Mouse (Mus musculus) mouse embryonic stem cell (cell line): ENCODE results near the gene Krt82.
"Not testable (repeated sequence)": the region's sequence is repeated elsewhere in the genome, so short reads cannot be mapped to it uniquely, and the experiment has no call there.

Source experiments
- in situ Hi-C, 2 experiments: fragments of 300-500 bp; cut with MboI; formaldehyde crosslinking; loops; 1 replicate in 1 of 2; 3 replicates in 1 of 2; pipeline ENCODE4 v1.14.3; 2019 to 2020; ENCODE audit warnings: low sequenced_read_pairs in 2 of 2, low pct_unique_long_range_greater_than_20kb in 1 of 2, mixed read lengths in 1 of 2; ENCODE audit not compliant: unreplicated experiment in 1 of 2

Gene Krt82

DNA sequence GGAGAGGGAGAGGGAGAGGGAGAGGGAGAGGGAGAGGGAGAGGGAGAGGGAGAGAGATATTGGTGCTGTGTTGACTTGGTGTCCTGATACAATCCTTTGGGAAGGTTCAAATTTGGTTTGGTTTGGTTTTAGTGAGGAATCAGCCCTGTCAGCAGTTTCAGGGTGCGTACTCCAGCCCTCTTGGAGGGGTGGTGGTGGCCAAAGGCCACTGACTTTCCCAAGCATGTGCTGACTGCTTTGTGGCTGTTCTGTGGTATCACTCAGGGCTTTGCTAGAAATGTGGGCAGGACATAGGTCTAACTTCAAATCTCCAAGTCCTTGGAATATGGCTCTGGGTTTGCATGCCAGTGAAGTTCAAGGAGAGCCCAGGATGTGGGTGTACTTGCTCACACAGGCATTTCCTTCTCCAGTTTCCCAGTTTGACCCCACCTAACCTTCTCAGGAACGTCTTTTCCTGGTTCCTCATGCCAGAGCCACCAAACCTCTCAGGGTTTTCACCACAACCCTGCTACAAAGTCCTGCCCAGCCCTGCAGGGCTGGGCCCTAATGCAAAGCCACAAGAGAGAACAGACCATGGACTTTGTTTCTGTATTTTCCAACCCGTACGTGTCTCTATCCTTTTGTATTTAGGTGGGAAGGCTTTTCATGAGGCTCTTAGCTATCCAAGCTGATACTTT, 27.8 kb downstream of the Krt82 start:
- in situ Hi-C loops, result loop anchor here in 1 of 2 experiments (10.0 kb wide), 1 partner anchor 452 kb away; no protein-coding TSS in a partner anchor

GRCm38 (mm10) chr15:101519792-101520191, 30.7 kb downstream of the Krt82 start:
- in situ Hi-C loops, result loop anchor here in 1 of 2 experiments (10.0 kb wide), 1 partner anchor 455 kb away; no protein-coding TSS in a partner anchor

DNA sequence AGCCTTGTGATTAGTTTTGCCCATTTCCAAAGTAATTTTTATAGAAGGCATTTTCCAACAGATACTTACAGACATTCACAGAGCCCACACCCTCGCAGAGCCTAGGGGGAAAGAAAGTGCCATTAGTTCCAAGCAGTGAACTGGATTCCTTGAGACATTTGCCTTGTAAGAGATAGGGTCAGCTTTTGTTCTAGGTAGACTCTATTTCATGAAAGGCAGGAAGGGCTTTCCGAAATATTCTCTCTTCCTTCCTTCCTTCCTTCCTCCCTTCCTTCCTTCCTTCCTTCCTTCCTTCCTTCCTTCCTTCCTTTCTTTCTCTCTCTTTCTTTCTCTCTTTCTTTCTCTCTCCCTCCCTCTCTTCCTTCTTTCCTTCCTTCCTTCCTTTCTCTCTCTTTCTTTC, 33.3 kb downstream of the Krt82 start, which contains the start of gene Gm49425:
Gene Gm49425, minus strand, starts transcription at position 101 of the 400 bp plus-strand sequence.
- in situ Hi-C loops, result not testable (repeated sequence)

GRCm38 (mm10) chr15:101508247-101508646, 42.2 kb downstream of the Krt82 start:
- in situ Hi-C loops, result no loop called here

DNA sequence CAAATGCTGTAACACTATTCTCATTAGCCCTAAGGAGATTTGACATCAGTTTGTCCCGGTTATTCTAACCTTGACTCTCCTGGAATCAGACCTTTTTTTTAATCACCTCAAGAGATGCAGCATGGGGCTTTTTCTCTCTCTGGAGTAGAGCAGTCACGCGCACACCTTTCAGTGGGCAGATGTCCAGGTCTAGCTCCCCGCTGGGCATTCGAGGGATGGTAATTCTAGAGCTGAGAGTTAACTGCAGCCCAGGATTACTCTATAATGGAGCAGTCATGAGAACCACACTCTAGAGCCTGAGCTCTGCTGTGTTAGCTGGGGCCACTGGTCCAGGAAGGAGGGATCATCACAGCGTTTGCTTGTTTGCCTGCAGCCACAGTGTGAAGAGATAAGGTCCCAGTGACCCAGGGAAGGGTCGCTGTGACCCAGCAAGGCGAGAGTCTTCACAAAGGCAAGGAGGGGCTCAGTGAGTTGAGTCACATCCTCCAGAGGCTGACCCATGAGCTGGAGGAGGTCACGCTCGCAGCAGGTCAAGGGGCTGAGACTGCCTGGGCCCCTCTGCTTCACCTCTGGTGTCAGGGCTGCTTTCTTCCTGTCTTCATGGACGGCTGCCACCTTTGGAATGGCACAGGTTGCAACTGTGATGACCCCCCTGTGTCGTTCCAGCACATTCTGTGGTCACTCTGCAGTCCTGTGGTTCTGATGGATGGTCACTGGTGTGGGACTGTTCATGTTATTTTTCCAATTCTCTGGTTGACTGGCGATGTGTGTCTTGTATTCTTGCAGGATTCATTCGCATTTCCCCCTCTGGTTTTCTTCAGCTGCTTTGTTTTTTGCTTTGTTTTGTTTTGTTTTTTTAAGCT, 43.3 kb downstream of the Krt82 start:
- in situ Hi-C loops, result no loop called here

DNA sequence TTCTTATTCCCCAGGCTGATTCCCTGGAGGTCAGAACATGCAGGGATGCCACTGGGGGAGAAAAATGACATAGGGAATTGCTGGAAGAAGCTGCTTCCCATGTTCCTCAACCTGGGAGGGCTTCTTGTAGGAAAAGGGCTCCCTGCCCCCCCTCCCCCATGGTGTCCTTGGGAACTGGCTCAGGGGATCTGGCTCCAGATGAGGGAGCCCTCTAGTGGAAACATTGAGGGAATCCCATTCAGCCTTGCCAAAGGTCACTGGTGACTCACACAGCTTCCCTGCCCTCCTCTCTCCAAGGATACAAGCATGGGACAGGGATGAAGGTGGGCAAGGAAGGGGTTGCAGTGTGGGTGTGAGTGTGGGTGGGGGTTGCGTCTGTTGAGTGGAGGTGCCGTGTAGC, 53.3 kb downstream of the Krt82 start:
- in situ Hi-C loops, result no loop called here

DNA sequence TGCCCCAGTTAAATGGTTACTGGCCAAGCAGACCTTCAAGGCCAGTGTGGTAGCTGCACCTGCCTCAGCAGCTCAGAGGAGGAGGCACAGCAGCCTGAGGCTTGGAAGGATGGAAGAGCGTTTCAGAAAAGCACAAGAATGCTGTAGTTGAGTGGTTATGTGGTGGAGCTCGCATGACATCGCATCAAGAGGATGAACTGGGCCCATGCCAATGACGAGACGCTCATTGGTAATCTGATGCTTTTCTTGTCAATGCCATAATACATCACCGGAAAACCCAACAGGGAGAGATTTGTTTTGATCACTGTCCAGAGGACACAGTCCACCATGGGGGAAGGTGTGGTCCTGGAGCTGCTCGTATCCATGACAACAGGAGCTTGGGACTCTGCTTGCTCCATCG, 55.2 kb downstream of the Krt82 start:
- in situ Hi-C loops, result no loop called here

DNA sequence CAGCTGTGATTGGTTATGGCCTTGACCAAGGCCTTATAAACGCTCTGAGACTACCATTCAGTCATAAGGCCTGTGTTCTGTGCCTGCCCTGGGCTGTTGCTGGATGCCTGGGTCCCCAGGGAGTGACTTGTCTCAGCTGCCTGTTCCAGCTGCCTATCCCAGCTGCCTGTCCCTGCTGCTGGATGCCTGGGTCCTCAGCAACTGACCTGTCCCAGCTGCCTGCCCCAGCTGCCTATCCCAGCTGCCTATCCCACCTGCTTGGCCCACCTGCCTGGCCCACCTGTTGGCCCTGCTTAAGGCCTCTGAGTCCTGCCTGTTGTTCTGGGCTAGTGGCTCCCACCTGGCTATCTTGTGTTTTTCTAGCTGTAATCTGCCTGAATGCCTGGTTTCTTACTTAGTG, 56.3 kb downstream of the Krt82 start:
- in situ Hi-C loops, result no loop called here

DNA sequence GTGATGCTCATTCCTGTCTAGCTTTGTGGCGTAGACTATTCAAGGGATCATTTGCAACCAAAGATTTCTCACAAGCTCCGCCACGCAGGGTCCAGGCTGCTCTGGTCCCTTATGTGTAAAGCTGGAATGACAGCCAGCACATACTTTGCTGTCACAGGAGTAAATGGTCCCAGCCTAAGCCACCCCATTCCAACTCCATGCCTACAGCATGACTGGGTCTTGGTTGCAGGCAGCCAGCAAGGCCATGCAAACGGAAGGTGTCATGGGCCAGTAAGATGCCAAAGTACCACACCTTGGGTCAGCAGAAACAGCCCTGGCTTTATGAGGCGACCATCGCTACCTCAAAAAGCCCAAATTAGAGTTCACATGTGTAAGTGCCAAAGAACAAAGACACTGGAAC, 56.8 kb downstream of the Krt82 start:
- in situ Hi-C loops, result no loop called here

- in situ Hi-C loops, result no loop called here
These were observed 57.7 kb downstream of the Krt82 start for GRCm38 (mm10) chr15:101492718-101493117.

DNA sequence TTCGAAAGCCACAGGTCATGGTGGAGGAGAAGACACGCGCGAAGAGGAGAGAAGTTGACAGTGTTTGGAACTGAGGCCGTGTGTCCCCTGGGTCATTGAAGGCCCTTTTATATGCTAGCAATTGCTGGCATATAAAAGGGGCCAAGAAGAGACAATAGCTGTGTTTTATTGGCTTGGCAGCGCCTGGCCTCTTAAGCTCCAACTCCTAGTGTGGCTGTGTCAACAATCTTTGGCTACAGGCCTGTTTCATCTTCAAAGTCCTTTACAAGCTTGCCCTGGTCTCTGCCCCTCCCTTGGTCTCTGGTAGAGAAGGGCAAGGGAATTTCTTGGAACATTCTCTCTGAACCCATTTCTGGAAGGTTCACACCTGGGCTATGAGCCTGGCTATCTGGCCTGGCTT, 59.0 kb downstream of the Krt82 start, which contains the start of gene Krt83:
Gene Krt83, minus strand, starts transcription at position 82 of the 400 bp plus-strand sequence.
- in situ Hi-C loops, result no loop called here
